Mouse (Mus musculus): ENCODE results near the gene AU041133. TPM values are rescaled to one million over a fixed set of nuclear protein-coding genes. Genes with fewer than 3 reads are reported as not detected.

AU041133 gene
- 14.6 TPM for polyA plus RNA-seq (2014; fragmentation: Illumina TruSeq; extraction: RNeasy Lipid Tissue Mini Kit (QIAGEN cat#74804); ENCODE audit: low read depth, low replicate concordance)

DNA sequence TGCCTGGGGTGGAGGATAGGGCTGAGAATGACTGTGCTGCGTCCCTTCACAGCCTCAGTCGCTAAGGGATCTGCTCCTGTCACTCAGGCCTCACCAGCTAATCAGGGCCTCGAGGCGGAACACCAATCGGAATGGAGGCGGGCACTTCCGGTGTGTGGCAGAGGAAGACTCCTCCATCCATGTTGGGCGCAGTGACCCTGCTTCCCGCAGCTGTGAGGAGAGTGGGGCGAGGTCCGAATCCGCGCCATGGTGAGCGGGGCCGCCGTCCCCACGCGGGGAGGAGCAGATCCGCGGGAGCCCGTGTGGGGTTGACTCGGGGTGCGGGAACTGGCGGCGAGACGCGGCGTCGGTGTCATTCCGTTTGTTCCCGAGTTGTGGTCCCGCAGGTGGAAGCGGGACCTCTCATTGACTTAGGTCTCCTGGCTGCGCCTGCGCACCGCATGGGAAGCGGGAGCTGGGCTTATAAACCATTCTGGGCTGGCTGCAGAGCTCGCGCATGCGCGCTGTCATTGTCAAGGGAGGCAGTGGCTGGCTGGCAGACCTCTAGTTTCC lies at the start of gene AU041133:
AU041133 (plus strand) TSS at position 164 of the 552 bp plus-strand sequence.

DNA sequence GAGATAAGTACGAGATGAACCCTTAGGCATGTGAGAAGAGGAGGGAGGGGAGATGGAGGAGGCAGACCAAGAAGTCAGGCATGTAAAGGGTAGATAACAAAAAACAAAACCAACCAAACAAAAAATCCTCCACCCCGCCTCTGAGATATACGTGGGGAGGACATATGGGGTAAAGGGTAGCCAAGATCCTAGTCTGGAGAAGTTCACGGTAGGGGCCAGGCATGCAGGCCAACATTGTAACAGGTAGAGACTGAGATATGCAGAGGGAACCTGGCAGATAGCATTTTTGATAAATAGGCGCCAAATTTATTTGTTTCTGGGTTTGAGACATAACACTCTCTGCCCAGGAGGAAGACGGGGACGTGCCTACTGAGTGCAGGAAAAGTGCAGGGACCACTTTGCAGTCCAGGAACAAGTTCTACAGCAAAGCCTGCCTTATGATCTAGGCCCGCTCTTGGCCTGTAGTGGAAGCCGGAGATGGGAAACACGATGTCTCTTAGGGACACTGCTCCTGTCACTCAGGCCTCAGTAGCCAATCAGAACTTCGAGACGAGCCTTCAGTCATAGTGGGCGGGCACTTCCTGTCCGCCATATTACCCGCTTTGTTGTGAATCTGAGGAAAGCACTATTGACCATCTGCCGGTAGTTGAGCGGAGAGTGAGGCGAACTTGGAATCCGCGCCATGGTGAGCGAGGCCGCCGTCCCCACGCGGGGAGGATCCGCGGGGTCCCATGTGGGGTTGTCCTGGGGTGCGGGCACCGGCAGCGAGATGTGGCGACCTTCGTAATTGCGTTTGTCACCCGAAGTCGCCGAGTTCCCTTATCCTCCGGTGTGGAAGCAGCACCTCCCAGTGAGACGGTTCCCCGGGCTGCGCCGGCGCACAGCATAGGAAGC lies 44.8 kb upstream of the AU041133 start, which contains the start of gene BC024063:
BC024063 (plus strand) TSS at position 626 of the 894 bp plus-strand sequence.

Other genes with a start within 250 kb of the AU041133 start
- 4.0 TPM for gene Zfp781, start 197.5 kb upstream of the AU041133 start, polyA plus RNA-seq (2014; fragmentation: Illumina TruSeq; extraction: RNeasy Lipid Tissue Mini Kit (QIAGEN cat#74804); ENCODE audit: low read depth, low replicate concordance)
- 11.1 TPM for gene Zfp873, start 79.9 kb upstream of the AU041133 start, polyA plus RNA-seq (2014; fragmentation: Illumina TruSeq; extraction: RNeasy Lipid Tissue Mini Kit (QIAGEN cat#74804); ENCODE audit: low read depth, low replicate concordance)
- gene BC024063, start 44.7 kb upstream of the AU041133 start, polyA plus RNA-seq (2014; fragmentation: Illumina TruSeq; extraction: RNeasy Lipid Tissue Mini Kit (QIAGEN cat#74804); ENCODE audit: low read depth, low replicate concordance) = 4.5 TPM
- gene Zfp938, start 113.3 kb downstream of the AU041133 start, polyA plus RNA-seq (2014; fragmentation: Illumina TruSeq; extraction: RNeasy Lipid Tissue Mini Kit (QIAGEN cat#74804); ENCODE audit: low read depth, low replicate concordance) = 30.1 TPM
- 0.04 TPM for gene 4932415D10Rik, start 188.6 kb downstream of the AU041133 start, polyA plus RNA-seq (2014; fragmentation: Illumina TruSeq; extraction: RNeasy Lipid Tissue Mini Kit (QIAGEN cat#74804); ENCODE audit: low read depth, low replicate concordance)
- 8.0 TPM for gene Gm4924, start 226.2 kb downstream of the AU041133 start, polyA plus RNA-seq (2014; fragmentation: Illumina TruSeq; extraction: RNeasy Lipid Tissue Mini Kit (QIAGEN cat#74804); ENCODE audit: low read depth, low replicate concordance)